Mouse (Mus musculus) heart, postnatal 4 days (tissue): Measurements from ENCODE around the gene Tank. TPM values are rescaled to one million over a fixed set of nuclear protein-coding genes. Genes with fewer than 3 reads are reported as not detected.

Source experiments
- DNase-seq: peaks from one replicate; pipeline ENCODE4 v3.0.0; 2021
- total RNA-seq, 2 experiments: library from RNA; stranded (reverse); gene quantifications; 2 replicates each; pipeline ENCODE4 v1.2.3; 2021

Tank gene
- 10 to 100 TPM; 25.0 to 25.6 TPM for total RNA-seq

GRCm38 (mm10) chr2:61578433-61578832 is at the start of gene Tank:
TSS of gene Tank (plus strand) at chr2:61578585.
- DNase-seq, result no peak

- no peak for DNase-seq
These were observed 46.1 kb upstream of the Tank start for GRCm38 (mm10) chr2:61532326-61532725.

- peak; percentile 67 for DNase-seq
These were observed 45.3 kb upstream of the Tank start for GRCm38 (mm10) chr2:61533131-61533530.

- no peak for DNase-seq
These were observed 41.5 kb upstream of the Tank start for GRCm38 (mm10) chr2:61536901-61537300.

- DNase-seq, result no peak
These were observed 39.0 kb upstream of the Tank start for GRCm38 (mm10) chr2:61539378-61539777.

GRCm38 (mm10) chr2:61542426-61542825 is 36.0 kb upstream of the Tank start:
- no peak for DNase-seq

- DNase-seq, result no peak
These were observed 32.7 kb upstream of the Tank start for GRCm38 (mm10) chr2:61545666-61546065.

GRCm38 (mm10) chr2:61548021-61548420 is 30.4 kb upstream of the Tank start:
- no peak for DNase-seq

- DNase-seq, result no peak
These were observed 26.7 kb upstream of the Tank start for GRCm38 (mm10) chr2:61551680-61552079.

- no peak for DNase-seq
These were observed 23.0 kb upstream of the Tank start for GRCm38 (mm10) chr2:61555367-61555766.

- DNase-seq, result no peak
These were observed 22.6 kb upstream of the Tank start for GRCm38 (mm10) chr2:61555825-61556224.

GRCm38 (mm10) chr2:61556639-61557038 is 21.7 kb upstream of the Tank start:
- DNase-seq, result no peak

- DNase-seq, result no peak
These were observed 20.4 kb upstream of the Tank start for GRCm38 (mm10) chr2:61557848-61558471.

GRCm38 (mm10) chr2:61561058-61561457 is 17.3 kb upstream of the Tank start:
- no peak for DNase-seq

- DNase-seq, result no peak
These were observed 15.2 kb upstream of the Tank start for GRCm38 (mm10) chr2:61563202-61563601.

- peak; percentile 17 for DNase-seq
These were observed 11.2 kb upstream of the Tank start for GRCm38 (mm10) chr2:61567045-61567783.

- DNase-seq, result no peak
These were observed 9.2 kb upstream of the Tank start for GRCm38 (mm10) chr2:61569181-61569580.

GRCm38 (mm10) chr2:61571343-61571955 is 6.9 kb upstream of the Tank start:
- DNase-seq, result no peak

- DNase-seq, result no peak
These were observed 1.9 kb upstream of the Tank start for GRCm38 (mm10) chr2:61576497-61576896.

GRCm38 (mm10) chr2:61576928-61577695 is 1.3 kb upstream of the Tank start:
- DNase-seq, result peak; percentile 18

- DNase-seq, result peak; percentile 17
These were observed 706 bp upstream of the Tank start for GRCm38 (mm10) chr2:61577696-61578062.

- no peak for DNase-seq
These were observed 1.2 kb downstream of the Tank start for GRCm38 (mm10) chr2:61579501-61579990.

GRCm38 (mm10) chr2:61580091-61580490 is 1.7 kb downstream of the Tank start:
- DNase-seq, result no peak
